Mouse (Mus musculus) left cerebral cortex, adult 2 months (tissue): ENCODE measurements around the gene Rph3al. TPM values are rescaled to one million over a fixed set of nuclear protein-coding genes. Genes with fewer than 3 reads are reported as not detected.

Source experiments
- DNase-seq, 2 experiments: peaks; one replicate each; pipeline ENCODE4 v3.0.0; 2021 to 2022; ENCODE audit warnings: low spot score in 2 of 2, mixed read lengths in 1 of 2; ENCODE audit errors: extremely low spot score in 1 of 2
- H3K27ac ChIP-seq: fragments of 200-600 bp; 2 replicates; pipeline ENCODE4 v1.8.1; 2022
- H3K4me3 ChIP-seq: fragments of 200-600 bp; 2 replicates; pipeline ENCODE4 v1.8.1; 2022
- CTCF ChIP-seq: fragments of 200-600 bp; IDR thresholded peaks from 2 replicates; pipeline ENCODE4 v1.8.1; 2022; ENCODE audit warnings: antibody characterized with exemption, mild to moderate bottlenecking, moderate library complexity
- intact Hi-C: fragments of 180-260 bp; cut with DNase I; formaldehyde crosslinking; loops from one replicate; pipeline ENCODE4 v1.15.1; 2025
- total RNA-seq, 2 experiments: library from RNA; stranded (reverse); gene quantifications; 2 replicates each; pipeline ENCODE4 v1.2.3; 2021

The Rph3al gene
- total RNA-seq, 2 experiments from 2014 or later, result 2.3 to 2.7 TPM

DNA sequence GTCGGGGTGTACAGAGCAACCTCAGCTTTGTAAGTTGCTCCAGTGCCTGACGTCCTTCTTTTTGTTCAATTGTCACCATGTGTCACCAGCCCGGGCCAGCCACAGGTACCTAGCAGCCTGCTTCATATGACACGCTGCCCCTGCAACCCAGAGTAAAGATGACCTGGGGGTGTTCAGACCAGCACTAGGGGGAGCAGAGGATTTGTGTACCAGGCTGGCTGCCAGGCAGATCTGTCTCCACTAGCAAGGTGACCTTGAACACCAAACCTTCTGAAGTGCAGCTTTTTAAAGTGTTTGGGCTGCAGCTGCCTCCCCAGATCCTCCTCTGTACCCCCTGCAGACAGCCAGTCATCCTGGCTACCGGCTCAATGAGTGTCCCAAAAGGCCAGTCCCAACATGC is 9.0 kb upstream of the Rph3al start:
- intact Hi-C loops, result no loop called here
- Histone ChIP-seq H3K4me3 (no peak overlapping the region), H3K27ac (no peak overlapping the region)
- no peak for TF ChIP-seq CTCF
- DNase-seq, result no peak

DNA sequence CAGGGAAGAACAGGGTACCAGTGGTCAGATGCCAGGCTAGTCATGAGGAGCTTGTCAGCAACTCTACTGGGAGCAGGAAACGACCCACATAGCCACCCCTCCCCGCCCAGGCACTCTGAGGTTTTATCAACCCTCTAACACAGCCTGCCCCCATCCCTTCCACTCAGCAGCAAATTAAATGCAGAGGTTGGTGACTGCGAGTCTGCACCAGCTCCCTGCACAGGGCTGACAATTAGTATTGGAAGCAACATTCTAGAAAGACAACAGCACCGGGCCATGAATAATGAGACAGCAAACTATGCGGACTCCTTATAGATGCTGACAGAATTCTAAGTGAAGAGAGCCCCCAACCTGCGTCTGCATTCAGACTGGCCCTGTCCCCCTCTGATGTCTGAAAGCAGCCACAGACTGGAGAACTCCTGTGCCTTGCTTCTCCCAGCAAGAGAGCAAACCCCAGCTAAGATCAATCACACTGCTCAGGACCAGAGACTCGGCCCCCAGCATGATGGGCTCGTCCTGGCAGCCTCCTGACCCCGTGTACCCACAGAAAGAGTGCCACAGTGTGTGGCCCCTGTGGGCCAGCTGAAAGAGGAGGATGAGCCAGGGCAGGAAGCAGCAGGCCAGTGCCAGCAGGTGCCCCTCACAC is 7.7 kb upstream of the Rph3al start:
- DNase-seq, result no peak
- intact Hi-C loops, result no loop called here
- Histone ChIP-seq H3K27ac (no peak overlapping the region), H3K4me3 (no peak overlapping the region)
- no peak for TF ChIP-seq CTCF

GRCm38 (mm10) chr11:75937370-75937871 is 808 bp downstream of the Rph3al start:
- TF ChIP-seq CTCF, result no peak; the same call in 1 of the 2 replicates
- no peak overlapping the region for H3K4me3 ChIP-seq
- intact Hi-C loops, result no loop called here
- peak overlapping the region; percentile 13; the same call in 1 of the 2 replicates for H3K27ac ChIP-seq
- no peak for DNase-seq

GRCm38 (mm10) chr11:75935819-75936430 is 2.3 kb downstream of the Rph3al start:
- peak overlapping the region; percentile 56 for H3K27ac ChIP-seq
- DNase-seq, result no peak
- intact Hi-C loops, result no loop called here
- no peak overlapping the region for H3K4me3 ChIP-seq
- TF ChIP-seq CTCF, result no peak

- H3K27ac ChIP-seq, result no peak overlapping the region
- DNase-seq, result no peak
- TF ChIP-seq CTCF, result no peak
- intact Hi-C loops, result no loop called here
- H3K4me3 ChIP-seq, result no peak overlapping the region
Observed at GRCm38 (mm10) chr11:75934425-75934824, 3.8 kb downstream of the Rph3al start.

- no peak overlapping the region for H3K4me3 ChIP-seq
- no peak overlapping the region for H3K27ac ChIP-seq
- no peak for TF ChIP-seq CTCF
- intact Hi-C loops, result no loop called here
- DNase-seq, result no peak
Observed at GRCm38 (mm10) chr11:75933371-75933770, 4.9 kb downstream of the Rph3al start.

DNA sequence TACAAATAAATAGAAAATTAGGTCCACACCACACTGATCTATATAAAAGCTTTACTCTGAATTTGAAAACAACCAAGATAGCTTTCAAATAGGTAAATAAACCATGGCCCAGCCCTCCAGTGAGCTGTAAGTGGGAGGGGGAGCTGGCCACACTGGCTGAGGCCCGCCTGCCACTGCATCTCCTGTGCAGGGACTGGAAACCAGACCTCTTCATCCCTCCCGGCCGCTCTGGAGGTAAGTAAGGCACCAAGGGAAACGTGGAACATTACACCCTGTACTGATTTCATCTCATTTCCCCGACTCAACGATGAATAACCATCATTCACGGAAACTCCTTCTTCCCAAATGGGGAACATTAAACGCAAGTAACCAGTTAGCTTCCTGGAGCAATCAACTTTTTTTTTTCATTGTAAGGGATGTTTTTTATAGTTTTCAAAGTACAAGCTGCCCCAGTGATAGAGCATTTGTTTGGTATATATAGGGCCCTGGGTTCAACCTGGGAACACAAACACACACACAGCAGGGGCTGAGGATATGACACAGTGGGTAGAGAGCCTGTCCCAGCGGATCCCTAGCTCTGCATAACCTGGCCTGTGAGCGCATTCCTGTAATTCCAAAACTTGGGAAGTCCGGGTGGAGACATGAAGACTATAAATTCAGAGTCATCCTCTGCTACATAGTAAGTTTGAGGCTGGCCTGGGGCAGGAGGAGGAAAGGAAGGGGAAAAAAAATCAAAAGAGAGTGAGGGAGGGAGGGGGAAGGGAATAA is 7.1 kb downstream of the Rph3al start:
- Histone ChIP-seq H3K4me3 (no peak overlapping the region), H3K27ac (no peak overlapping the region)
- intact Hi-C loops, result no loop called here
- no peak for DNase-seq
- TF ChIP-seq CTCF, result no peak

DNA sequence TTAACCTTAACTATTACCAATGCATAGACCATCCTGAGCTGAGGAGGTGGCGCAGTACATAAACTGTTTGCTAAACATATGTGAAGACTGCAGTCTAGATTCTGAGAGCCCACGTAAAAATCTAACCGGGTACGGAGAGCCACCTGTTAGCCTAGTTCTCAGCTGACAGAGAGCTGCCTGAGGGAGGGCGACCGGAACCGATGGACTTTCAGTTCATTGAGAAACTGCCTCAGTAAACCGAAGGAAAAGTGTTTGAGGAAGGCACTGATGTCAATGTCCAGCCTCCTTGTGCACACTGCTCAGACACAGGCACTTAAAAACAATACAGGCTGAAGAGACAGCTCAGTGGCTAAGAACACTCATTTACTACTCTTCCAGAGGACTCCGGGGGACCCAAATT is 8.0 kb downstream of the Rph3al start:
- intact Hi-C loops, result no loop called here
- TF ChIP-seq CTCF, result no peak
- no peak overlapping the region for H3K27ac ChIP-seq
- H3K4me3 ChIP-seq, result no peak overlapping the region
- DNase-seq, result no peak

- H3K27ac ChIP-seq, result no peak overlapping the region
- intact Hi-C loops, result no loop called here
- H3K4me3 ChIP-seq, result no peak overlapping the region
- no peak for TF ChIP-seq CTCF
- DNase-seq, result no peak
Observed at GRCm38 (mm10) chr11:75927881-75928280, 10.3 kb downstream of the Rph3al start.

GRCm38 (mm10) chr11:75926431-75927312 is 11.6 kb downstream of the Rph3al start:
- no peak for DNase-seq
- H3K4me3 ChIP-seq, result no peak overlapping the region
- intact Hi-C loops, result no loop called here
- no peak for TF ChIP-seq CTCF
- H3K27ac ChIP-seq, result no peak overlapping the region

DNA sequence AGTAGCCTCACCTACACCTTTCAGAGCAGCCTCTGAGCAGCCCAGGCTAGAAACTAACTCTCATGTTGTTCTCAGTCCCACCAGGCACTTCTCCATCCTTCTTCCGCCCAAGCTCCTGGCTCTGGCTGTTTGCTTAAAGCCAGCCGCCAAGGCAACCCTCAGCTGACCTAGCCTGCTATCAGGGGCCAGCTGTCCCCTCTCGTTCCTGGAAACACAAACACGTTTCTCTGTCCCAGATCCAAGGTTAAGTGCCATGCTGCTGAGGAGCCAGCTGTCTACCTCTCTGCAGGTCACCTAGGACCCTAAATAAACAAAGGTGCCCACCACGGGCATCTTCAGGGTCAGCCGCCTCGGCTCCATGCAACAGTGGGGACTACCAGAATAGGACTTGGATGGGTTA is 12.4 kb downstream of the Rph3al start:
- no peak overlapping the region for H3K27ac ChIP-seq
- DNase-seq, result no peak
- no peak overlapping the region for H3K4me3 ChIP-seq
- intact Hi-C loops, result no loop called here
- TF ChIP-seq CTCF, result no peak
